Mouse (Mus musculus) adrenal gland, adult 18-20 months (tissue): Measurements from ENCODE around the gene Nmb. TPM values are rescaled to one million over a fixed set of nuclear protein-coding genes. Genes with fewer than 3 reads are reported as not detected.

Experiments
- DNase-seq, 2 experiments: peaks; one replicate each; pipeline ENCODE4 v3.0.0; 2021 to 2022; ENCODE audit warnings: low spot score in 2 of 2
- total RNA-seq, 2 experiments: library from RNA; stranded (reverse); gene quantifications; 1 replicate in 1 of 2; 2 replicates in 1 of 2; pipeline ENCODE4 v1.2.3; 2021

Gene Nmb
- total RNA-seq, 2 experiments from 2014 or later: 2.6 to 3.3 TPM

DNA sequence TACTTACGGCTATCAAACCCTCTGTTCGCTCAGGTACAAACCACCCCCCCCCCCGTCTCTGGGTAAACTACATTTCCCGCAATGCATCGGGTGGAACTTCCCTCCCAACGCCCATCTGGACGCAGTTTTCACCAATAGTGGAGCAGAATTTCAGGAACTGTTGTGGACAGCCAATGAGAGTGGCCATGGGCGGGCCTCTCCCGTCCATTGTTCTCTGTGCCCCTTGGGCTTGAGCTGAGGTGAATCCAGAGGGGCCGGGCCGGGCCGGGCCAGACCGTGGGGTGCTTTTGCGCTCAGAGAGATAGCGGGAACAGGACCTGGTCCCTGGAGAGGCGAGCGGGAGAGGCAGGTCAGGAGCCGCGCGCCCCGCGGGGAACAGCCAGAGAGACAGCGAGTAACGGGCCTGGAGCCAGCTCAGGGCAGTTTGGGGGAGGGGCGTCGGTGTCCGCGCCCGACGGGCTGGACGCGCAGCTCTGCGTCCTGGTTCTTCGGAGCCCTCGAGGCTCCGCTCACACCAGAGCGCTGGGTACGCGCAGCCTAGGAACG lies 44.1 kb downstream of the Nmb start, which contains the start of gene Zscan2:
Gene Zscan2, plus strand, starts transcription at position 192 of the 546 bp plus-strand sequence.
- DNase-seq: peak; percentile 74 to 85

DNA sequence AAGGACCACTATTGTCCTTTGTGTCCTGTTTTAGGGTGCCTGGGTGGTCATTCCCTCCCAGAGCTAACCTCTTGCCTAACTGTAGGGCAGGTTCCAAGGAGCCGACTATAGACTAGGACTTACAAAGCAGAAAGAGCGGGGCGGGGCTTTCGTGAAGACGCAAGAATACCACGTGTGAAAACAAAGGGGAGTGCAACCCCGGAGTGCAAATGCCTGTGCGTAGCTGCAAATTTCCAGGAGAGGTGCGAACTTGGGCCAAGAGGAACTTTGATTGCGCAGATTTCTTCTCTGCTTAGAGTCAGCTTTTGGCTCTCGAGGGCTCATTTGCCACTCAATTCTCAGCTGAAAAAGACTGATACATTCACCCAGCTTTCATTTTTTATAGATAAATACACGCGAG lies 44.6 kb downstream of the Nmb start:
- peak in 1 of 2 experiments; percentile 48 for DNase-seq

DNA sequence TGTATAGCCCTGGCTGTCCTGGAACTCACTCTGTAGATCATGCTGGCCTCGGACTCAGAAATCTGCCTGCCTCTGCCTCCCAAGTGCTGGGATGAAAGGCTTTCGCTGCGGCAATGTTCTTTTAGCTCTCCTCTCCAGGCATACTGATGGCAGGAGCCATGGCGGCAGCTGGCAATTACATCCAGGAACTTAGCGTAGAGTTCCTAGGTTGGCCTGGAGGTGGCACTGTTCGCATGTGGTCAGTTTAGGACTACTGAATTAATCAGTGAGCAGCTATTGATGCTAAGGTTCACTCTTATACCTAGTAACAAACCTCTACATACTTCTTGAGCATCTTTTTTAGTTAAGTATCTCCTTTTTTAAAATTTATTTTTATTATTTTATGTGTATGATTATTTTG lies 47.7 kb downstream of the Nmb start:
- peak; percentile 71 to 80 for DNase-seq

DNA sequence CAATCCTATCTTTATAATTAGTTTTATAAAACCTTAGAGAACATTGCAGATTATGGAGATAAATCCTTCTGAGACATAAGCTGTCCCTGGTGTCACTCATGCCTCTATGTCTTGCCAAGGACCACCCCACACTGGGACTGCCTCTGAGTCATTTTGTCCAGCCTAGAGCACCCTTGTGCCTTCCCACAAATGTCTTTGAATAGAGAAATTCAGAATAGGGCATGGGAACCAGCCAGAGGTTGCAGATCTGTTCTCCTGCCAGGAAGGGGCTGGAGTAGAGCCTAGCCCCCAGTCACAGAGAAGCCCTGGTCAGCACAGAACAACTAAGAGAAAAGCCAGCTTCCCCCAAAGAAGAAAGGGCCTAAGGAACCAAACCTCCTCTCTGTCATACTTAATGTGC lies 49.6 kb downstream of the Nmb start:
- DNase-seq: no peak

DNA sequence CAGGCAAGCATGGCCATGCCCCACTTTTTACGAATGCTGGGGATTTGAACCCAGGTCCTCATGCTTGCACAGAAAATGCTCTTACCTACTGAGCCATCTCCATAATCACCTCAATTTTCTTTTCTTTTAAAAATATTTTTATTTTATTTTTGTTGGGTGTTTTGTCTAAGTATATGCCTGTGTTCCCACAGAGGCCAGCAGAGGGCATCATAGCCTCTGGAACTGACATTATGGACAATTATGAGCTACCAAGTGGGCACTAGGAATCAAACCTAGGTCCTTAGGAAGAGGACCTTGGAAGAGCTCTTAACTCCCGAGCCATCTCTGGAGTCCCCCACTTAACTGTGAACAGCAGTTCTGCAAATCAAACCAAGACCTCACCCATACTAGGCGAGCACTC lies 51.7 kb downstream of the Nmb start:
- no peak for DNase-seq

Other genes with a start within 250 kb of the Nmb start
- gene Crtc3, start 216.2 kb downstream of the Nmb start, total RNA-seq: 10 to 100 TPM; 20.5 to 24.9 TPM
- 10 to 100 TPM; 73.6 to 79.1 TPM for gene Iqgap1, start 79.1 kb downstream of the Nmb start, total RNA-seq
- 1 to 10 TPM; 4.7 to 5.3 TPM for gene Zscan2, start 44.2 kb downstream of the Nmb start, total RNA-seq
- 10 to 100 TPM; 12.6 to 15.6 TPM for gene Wdr73, start 3.8 kb downstream of the Nmb start, total RNA-seq
- 10 to 100 TPM; 91.6 to 94.5 TPM for gene Sec11a, start 42.7 kb upstream of the Nmb start, total RNA-seq
- 10 to 100 TPM; 25.4 to 35.8 TPM for gene Zfp592, start 88.6 kb upstream of the Nmb start, total RNA-seq
- gene Alpk3, start 152.5 kb upstream of the Nmb start, total RNA-seq: under 1 TPM; 0.17 to 0.48 TPM
- gene Slc28a1, start 209.7 kb upstream of the Nmb start, total RNA-seq: under 1 TPM in 1 of 2 experiments, not detected in 1; 0.10 TPM